Mouse (Mus musculus) kidney, embryonic 16.5 days (tissue): ENCODE measurements around the gene Odf2l. TPM values are rescaled to one million over a fixed set of nuclear protein-coding genes. Genes with fewer than 3 reads are reported as not detected.

ENCODE experiments used
- ATAC-seq: fragments of 200-750 bp; cut with Nextera tagmentation; 2 replicates; pipeline ENCODE4 v1.8.0; 2017; ENCODE audit warnings: moderate TSS enrichment; ENCODE audit not compliant: low FRiP score, low TSS enrichment
- H3K27ac ChIP-seq: fragments of 300-500 bp; sonication (generic); 2 replicates; pipeline ENCODE4 v1.5.1; 2014; ENCODE audit warnings: low read length
- H3K27me3 ChIP-seq: fragments of 300-500 bp; sonication (generic); 2 replicates; pipeline ENCODE4 v1.6.1; 2014; ENCODE audit warnings: low read length, control low read depth, mixed read lengths; ENCODE audit not compliant: insufficient read depth
- H3K36me3 ChIP-seq: fragments of 300-500 bp; sonication (generic); 2 replicates; pipeline ENCODE4 v1.6.1; 2014; ENCODE audit warnings: low read length, control low read depth, mixed read lengths; ENCODE audit not compliant: insufficient read depth
- H3K4me1 ChIP-seq: fragments of 300-500 bp; sonication (generic); 2 replicates; pipeline ENCODE4 v1.6.1; 2014; ENCODE audit warnings: low read length, control low read depth, mixed read lengths; ENCODE audit not compliant: insufficient read depth
- H3K4me2 ChIP-seq: fragments of 300-500 bp; sonication (generic); replicated peaks from 2 replicates; pipeline ENCODE4 v1.6.1; 2014; ENCODE audit warnings: low read depth, low read length
- H3K4me3 ChIP-seq: fragments of 300-500 bp; sonication (generic); 2 replicates; pipeline ENCODE4 v1.5.1; 2014; ENCODE audit warnings: mild to moderate bottlenecking, low read length
- H3K9ac ChIP-seq: fragments of 300-500 bp; sonication (generic); replicated peaks from 2 replicates; pipeline ENCODE4 v1.6.1; 2014; ENCODE audit warnings: low read length
- H3K9me3 ChIP-seq: fragments of 300-500 bp; sonication (generic); 2 replicates; pipeline ENCODE4 v1.6.1; 2016; ENCODE audit warnings: low read length, control low read depth
- WGBS: fragments of 180-500 bp; shearing (Covaris S2); extraction: QIAGEN DNeasy Blood & Tissue Kit; methylation state at CpG from one replicate; pipeline ENCODE4 v1.1.7; 2014; 5-methylcytosine and 5-hydroxymethylcytosine counted together
- polyA plus RNA-seq: library from polyadenylated mRNA; unstranded; fragments of >200 nt; fragmentation: Nextera tagmentation; extraction: Ambion mirVana; gene quantifications from 2 replicates; pipeline ENCODE4 v1.2.1, GENCODE M21; 2015

Gene Odf2l
- polyA plus RNA-seq, 1 experiment from 2014 or later: 18.1 TPM

DNA sequence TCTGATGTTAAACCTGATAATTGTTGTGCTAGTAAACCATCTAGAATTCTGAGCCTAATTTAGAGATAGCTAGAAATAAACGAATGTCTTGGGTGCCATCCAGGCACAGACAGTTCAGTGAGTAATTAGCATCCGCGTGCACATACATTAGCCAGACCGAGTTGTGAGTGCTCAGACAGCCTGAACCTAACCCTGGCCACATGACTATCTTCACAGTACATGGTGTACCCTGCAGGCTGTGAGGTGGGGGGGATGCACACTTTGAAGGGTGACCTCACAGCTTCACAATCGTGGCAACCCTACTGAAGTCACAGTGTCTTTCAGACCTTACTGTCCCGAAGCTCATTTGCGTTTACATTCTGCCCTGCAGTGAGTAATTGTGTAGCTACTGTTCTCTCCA, 33.5 kb downstream of the Odf2l start:
- no peak for ATAC-seq
- no peak overlapping the region for H3K4me2 ChIP-seq
- WGBS: 85% methylated on average over 7 of the region's 7 CpGs
- H3K9me3 ChIP-seq: no peaks in the 10 kb centered on the region
- 0 out of 2 replicates have a peak, but pooled peaks cover 13% of the 10 kb centered on the region for H3K36me3 ChIP-seq
- H3K4me1 ChIP-seq: no peaks in the 10 kb centered on the region
- no peaks in the 10 kb centered on the region for H3K27me3 ChIP-seq
- no peak overlapping the region for H3K4me3 ChIP-seq
- H3K27ac ChIP-seq: no peak overlapping the region
- no peak overlapping the region for H3K9ac ChIP-seq

DNA sequence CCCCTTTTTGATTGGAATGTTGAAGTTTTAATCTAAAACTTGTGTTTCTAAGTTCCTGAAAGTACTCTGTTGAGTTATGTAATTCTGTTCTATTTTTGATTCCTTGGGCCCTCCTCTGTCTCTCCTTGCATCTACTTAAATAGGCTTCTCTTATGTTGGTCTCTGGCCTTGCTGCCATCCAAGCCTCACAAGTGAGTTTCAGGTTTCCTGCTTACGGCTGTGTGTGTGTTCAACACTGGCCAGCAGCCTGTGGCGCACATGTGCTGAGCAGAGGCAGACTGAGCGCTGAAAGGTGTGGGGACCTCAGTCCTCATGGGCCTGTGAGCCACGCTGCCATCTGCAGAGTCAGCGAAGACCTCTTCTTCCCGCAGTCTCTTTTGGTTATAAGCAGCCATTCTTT, 38.5 kb downstream of the Odf2l start:
- H3K27me3 ChIP-seq: no peaks in the 10 kb centered on the region
- H3K4me3 ChIP-seq: no peak overlapping the region
- no peak overlapping the region for H3K27ac ChIP-seq
- WGBS: 82% methylated on average over 6 of the region's 6 CpGs
- 0 out of 2 replicates have a peak, but pooled peaks cover 11% of the 10 kb centered on the region for H3K36me3 ChIP-seq
- no peak for ATAC-seq
- no peak overlapping the region for H3K4me2 ChIP-seq
- H3K4me1 ChIP-seq: no peaks in the 10 kb centered on the region
- no peaks in the 10 kb centered on the region for H3K9me3 ChIP-seq
- no peak overlapping the region for H3K9ac ChIP-seq

DNA sequence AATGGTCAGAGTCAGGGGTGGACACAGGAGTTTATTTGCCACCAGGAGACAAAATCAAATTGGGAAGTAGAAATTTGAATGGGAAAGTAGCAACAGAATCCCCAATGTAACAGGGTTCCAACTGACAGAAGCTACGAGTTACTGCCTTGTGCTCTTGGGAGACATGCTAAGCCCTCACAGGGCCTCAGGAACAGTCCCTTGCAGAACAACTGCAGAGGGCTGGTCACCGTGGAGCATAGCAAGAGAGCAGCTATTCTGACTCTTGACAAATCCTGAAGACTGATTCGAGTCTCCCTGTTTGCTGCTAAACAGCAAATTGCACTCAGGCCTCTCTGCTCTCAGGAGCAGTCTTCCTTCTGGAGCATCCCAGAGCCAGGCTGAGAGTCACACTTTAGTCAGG, 40.1 kb downstream of the Odf2l start:
- Histone ChIP-seq H3K4me3 (no peak overlapping the region), H3K9ac (no peak overlapping the region), H3K36me3 (0 out of 2 replicates have a peak, but pooled peaks cover 11% of the 10 kb centered on the region), H3K27ac (no peak overlapping the region), H3K27me3 (no peaks in the 10 kb centered on the region), H3K4me1 (no peaks in the 10 kb centered on the region), H3K4me2 (no peak overlapping the region), H3K9me3 (no peaks in the 10 kb centered on the region)
- no peak for ATAC-seq
- 84% methylated on average over 3 of the region's 3 CpGs for WGBS

DNA sequence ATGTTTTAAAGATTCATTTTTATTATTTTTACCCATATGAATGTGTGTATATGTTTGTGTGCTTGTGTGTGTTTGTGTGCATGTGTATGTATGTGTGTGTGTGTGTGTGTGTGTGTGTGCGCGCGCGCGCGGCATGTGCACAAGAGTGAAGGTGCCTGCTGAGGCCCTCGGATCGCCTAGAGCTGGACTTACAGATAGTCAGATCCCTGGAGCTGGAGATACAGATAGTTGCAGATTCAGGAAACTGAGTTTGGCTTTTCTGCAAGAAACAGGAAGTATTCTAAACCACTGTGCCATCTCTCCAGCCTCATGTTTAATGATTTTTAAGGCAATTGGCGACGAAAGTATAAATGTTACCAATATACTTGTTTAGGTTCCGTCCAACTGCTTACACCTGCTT, 48.4 kb downstream of the Odf2l start:
- 94% methylated on average over 11 of the region's 11 CpGs for WGBS
- Histone ChIP-seq H3K36me3 (no peaks in the 10 kb centered on the region), H3K9me3 (no peaks in the 10 kb centered on the region), H3K4me1 (no peaks in the 10 kb centered on the region), H3K4me2 (no peak overlapping the region), H3K4me3 (no peak overlapping the region), H3K9ac (no peak overlapping the region), H3K27ac (no peak overlapping the region), H3K27me3 (no peaks in the 10 kb centered on the region)
- no peak for ATAC-seq

DNA sequence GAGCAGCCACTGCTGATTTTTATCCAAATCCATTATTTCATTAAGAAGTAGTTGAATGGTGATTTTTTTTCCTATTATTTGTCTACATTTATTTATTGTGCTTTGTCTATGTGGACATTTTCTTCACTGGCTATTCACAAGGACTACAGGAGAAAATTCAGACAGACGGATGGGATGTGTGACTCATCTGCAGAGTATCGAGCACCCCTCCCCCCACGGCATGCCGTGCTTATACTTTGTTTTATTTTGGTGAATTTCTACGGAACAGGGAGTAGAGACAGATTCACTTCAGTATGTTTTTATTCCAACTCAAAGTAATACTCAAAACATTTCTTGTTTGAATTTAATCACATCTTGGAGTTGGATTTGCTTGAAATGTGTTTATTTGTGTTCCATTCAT, 49.4 kb downstream of the Odf2l start:
- Histone ChIP-seq H3K27ac (no peak overlapping the region), H3K4me2 (no peak overlapping the region), H3K4me1 (no peaks in the 10 kb centered on the region), H3K9ac (no peak overlapping the region), H3K4me3 (no peak overlapping the region), H3K27me3 (no peaks in the 10 kb centered on the region), H3K36me3 (no peaks in the 10 kb centered on the region), H3K9me3 (no peaks in the 10 kb centered on the region)
- no peak for ATAC-seq
- WGBS: 88% methylated on average over 5 of the region's 5 CpGs

DNA sequence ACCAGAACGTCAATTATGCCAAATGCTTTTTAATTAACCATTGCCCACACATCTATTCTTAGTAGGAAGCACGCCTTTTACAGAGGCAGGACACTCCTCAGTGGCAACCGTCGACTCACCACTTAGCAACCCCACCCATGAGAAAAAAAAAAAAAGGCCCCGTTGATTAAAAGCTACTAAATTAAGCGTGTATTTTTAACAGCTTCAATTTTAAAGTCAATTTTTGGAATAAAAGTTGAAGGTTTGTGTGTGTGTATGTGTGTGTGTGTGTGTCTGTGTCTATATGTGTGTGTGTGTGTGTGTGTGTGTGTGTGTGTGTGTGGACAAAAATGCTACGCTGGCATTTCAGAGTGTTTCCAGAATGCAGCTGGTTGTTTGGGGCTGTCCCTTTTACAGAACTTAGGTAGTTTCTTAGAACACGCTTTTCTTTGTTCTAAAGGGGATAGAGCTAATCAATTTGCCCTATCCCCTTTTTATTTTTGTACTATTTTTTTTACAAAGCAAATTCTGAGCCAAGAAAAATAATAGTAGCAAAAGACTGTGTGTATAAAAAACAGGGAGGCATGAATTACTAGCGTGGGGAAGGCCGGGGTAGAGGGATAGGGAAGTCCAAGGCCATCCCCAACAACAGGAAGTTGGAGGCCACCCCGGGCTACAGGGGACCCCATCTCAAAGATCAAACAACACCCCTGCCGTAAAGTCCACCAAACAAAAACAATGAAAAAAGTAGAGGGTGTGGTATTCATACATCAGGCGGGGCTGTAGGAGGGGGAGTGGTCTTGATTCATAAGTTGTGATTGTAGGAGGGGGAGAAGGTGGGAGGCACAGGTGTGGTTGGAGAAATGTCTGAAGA, 50.7 kb downstream of the Odf2l start:
- WGBS: 48% methylated on average over 13 of the region's 13 CpGs
- H3K36me3 ChIP-seq: no peaks in the 10 kb centered on the region
- no peak overlapping the region for H3K4me2 ChIP-seq

DNA sequence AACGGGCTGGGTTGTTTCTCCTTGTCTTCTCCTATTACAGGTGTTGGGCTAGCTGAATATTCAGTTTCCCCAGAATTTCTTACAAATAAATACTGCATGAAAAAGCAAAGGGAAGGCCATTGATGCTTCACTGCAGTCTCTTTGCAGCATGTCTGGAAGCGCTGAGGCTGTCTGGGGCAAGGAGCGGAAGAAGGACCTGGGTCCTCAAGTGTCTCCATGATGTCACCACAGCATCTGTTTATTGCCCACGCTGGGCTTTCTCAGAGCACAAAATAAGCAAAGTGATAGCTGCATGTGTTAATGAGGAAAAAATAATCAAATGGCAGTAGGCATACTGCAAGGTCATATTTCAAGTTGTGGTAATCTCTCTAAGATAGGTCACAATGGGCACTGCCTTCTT, 51.6 kb downstream of the Odf2l start:
- Histone ChIP-seq H3K4me3 (no peak overlapping the region), H3K4me1 (no peaks in the 10 kb centered on the region), H3K9ac (no peak overlapping the region), H3K27ac (no peak overlapping the region), H3K9me3 (no peaks in the 10 kb centered on the region), H3K4me2 (no peak overlapping the region), H3K36me3 (no peaks in the 10 kb centered on the region), H3K27me3 (no peaks in the 10 kb centered on the region)
- WGBS: 75% methylated on average over 4 of the region's 4 CpGs
- ATAC-seq: no peak

More for the DNA sequence above, 50.7 kb downstream of the Odf2l start:
- H3K9ac ChIP-seq: no peak overlapping the region
- no peak overlapping the region for H3K4me3 ChIP-seq
- no peaks in the 10 kb centered on the region for H3K9me3 ChIP-seq
- no peaks in the 10 kb centered on the region for H3K4me1 ChIP-seq
- ATAC-seq: no peak
- no peak overlapping the region for H3K27ac ChIP-seq
- no peaks in the 10 kb centered on the region for H3K27me3 ChIP-seq

DNA sequence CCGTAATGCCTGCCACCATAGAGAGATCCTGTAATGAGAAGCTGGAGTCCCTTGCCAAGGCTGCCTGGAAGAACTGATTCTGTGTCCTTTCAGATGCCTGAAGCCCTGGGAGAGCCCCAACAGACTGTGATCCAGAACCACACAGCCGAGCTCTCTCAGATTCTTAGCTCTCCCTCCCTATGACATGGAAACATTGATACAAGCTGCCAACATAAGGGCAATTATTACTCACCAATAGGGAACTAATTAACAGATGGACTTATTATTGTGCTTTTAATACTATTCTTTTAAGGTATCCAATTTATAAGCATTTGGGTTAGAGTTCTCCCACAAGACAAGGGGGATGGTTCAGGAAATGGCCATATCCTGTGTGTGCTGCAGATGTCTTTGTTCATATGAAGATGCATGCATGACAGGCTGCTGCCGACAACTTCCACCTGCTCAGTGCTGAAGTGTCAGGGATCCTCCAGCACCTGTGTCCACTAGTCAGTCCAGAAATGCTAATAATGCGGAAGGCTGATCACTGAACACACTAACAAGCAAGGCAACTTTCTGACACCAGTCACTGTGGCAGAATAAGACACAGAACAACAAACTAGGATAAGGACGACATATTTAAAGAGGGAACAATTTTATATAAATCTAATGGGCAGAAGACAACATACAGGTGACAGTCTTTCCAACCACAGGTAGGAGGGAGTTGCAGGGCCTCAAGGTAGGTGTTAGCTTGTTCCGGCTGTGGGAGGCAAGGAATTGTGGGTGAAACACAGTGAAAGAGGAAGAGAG, 52.4 kb downstream of the Odf2l start:
- Histone ChIP-seq H3K9ac (no peak overlapping the region), H3K36me3 (no peaks in the 10 kb centered on the region), H3K27me3 (no peaks in the 10 kb centered on the region), H3K4me2 (no peak overlapping the region), H3K4me1 (no peaks in the 10 kb centered on the region), H3K27ac (no peak overlapping the region), H3K9me3 (no peaks in the 10 kb centered on the region), H3K4me3 (no peak overlapping the region)
- WGBS: 73% methylated on average over 6 of the region's 6 CpGs
- ATAC-seq: no peak

DNA sequence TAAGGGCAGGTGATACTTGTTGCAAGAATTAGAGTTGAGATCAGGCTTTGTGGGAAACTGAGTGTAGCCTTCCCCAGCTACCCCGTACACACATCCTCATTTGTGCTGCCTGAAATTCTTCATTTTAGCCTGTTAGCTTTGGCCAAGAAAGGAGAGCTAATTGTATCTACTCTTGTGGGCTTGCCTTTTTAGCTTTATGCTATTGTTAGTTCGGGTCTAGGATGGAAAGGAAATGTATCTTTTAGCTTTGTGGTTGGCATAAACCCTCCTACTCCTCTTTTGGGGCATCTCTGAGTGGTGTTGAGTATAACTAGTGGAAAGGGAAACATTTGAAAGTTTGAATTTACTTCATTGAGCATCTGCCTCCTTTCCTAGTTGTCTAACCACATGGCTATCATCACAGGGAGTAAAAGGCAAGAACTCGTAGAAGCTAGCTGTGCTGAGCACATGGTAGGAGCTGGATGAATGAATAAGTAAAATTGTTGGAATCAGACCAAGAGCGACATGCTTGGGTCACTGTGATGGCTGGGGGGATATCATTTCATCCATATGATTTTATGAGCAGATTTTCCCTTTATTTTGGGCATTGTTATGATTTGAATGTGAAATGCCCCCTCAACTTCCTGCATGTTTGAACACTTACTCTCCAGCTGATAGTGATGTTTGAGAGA, 53.1 kb downstream of the Odf2l start:
- Histone ChIP-seq H3K4me2 (no peak overlapping the region), H3K27me3 (no peaks in the 10 kb centered on the region), H3K4me1 (no peaks in the 10 kb centered on the region), H3K27ac (no peak overlapping the region), H3K9ac (no peak overlapping the region), H3K4me3 (no peak overlapping the region), H3K9me3 (no peaks in the 10 kb centered on the region), H3K36me3 (no peaks in the 10 kb centered on the region)
- 82% methylated on average over 4 of the region's 4 CpGs for WGBS
- ATAC-seq: no peak
